ENCODE assay signal across 17 mouse cellular contexts in the genomic region with DNA sequence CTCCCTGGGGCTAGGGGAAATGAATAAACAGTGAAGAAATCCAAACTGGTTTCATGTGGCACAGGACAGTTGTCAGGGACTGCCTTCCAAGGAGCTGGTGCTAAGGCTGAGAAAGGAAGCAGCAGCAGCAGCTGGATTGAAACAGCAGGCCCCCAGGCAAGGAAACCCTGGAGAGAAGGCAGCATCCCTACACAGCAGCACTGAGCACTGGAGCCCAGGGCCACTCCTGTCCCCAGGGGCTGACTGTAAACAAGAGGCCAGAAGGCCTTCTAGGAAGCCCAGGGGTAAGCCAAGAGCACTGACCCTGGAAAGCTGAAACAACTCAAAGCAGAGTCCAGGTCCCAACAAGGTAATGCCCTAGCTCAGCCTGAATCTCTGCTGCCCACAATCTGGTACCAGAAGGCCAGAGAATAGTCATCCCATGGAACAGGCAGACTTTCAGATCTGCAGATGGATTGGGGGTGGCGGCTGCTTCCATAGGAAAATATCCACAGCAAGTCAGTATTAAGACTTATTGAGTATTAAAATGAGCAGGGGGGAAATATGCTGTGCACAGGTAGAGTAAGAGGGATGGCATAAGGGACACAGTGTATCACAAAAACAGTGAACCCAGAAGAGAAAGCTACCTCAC. TPM values are rescaled to one million over a fixed set of nuclear protein-coding genes. Genes with fewer than 3 reads are reported as not detected.
A peak's percentile ranks its signal among the peaks of the same experiment; 100 is the strongest.
DNase-seq lines count a peak whose midpoint lies in the region; ATAC-seq and TF ChIP-seq lines count a peak whose summit lies in the region.
"Had no signal": no experiment of that assay in that cellular context is flagged by ENCODE, and none has a peak within 500 bp of the region (broad histone marks: within the 10 kb centered on the region; RNA-seq: fewer than 3 reads in every experiment).

No protein-coding gene starts in this region.

- peaks cover 58% of the 10 kb centered on the region for H3K4me1 ChIP-seq in cerebellum, adult 2 months (ENCODE audit: control insufficient read depth, insufficient read depth, low read length)
- H3K4me1 ChIP-seq in hindbrain, embryonic 10.5 days (replicated peaks) = peaks cover 72% of the 10 kb centered on the region
- H3K4me1 ChIP-seq in hindbrain, postnatal 0 days (ENCODE audit: insufficient read depth, low read length) = 0 out of 2 replicates have a peak, but pooled peaks cover 20% of the 10 kb centered on the region

- H3K9ac ChIP-seq in hindbrain, postnatal 0 days (replicated peaks; ENCODE audit: low read length) = no peak overlapping the region
- H3K9ac ChIP-seq: limb, embryonic 12.5 days had no signal

- no peak for TF ChIP-seq CTCF in cerebellum, adult 2 months (IDR thresholded peaks at IDR 0.05; ENCODE audit: borderline replicate concordance, insufficient read depth, low read depth, low read length)
- TF ChIP-seq CTCF in hindbrain, postnatal 0 days (IDR thresholded peaks at IDR 0.05; ENCODE audit: low read depth) = no peak

- H3K27ac ChIP-seq in cerebellum, adult 2 months (ENCODE audit: insufficient read depth, low read length) = peak overlapping the region; percentile 28
- peak overlapping the region; percentile 9; the same call in 1 of the 2 replicates for H3K27ac ChIP-seq in hindbrain, embryonic 10.5 days
- H3K27ac ChIP-seq in hindbrain, postnatal 0 days = no peak overlapping the region
- H3K27ac ChIP-seq: limb, embryonic 12.5 days had no signal

- no peak overlapping the region for H3K4me2 ChIP-seq in hindbrain, postnatal 0 days (ENCODE audit: low read depth, low read length)
- H3K4me2 ChIP-seq: limb, embryonic 12.5 days; midbrain, embryonic 11.5 days had no signal

- H3K36me3 ChIP-seq in hindbrain, embryonic 10.5 days = no peaks in the 10 kb centered on the region
- no peaks in the 10 kb centered on the region for H3K36me3 ChIP-seq in hindbrain, postnatal 0 days (ENCODE audit: insufficient read depth, low read length)
- H3K36me3 ChIP-seq: limb, embryonic 12.5 days had no signal

- H3K27me3 ChIP-seq in cerebellum, adult 2 months (ENCODE audit: control insufficient read depth, insufficient read depth, low read length) = no peaks in the 10 kb centered on the region
- H3K27me3 ChIP-seq in hindbrain, embryonic 10.5 days (ENCODE audit: insufficient read depth, poor library complexity, severe bottlenecking) = no peaks in the 10 kb centered on the region
- H3K27me3 ChIP-seq in hindbrain, postnatal 0 days (ENCODE audit: insufficient read depth, low read length) = no peaks in the 10 kb centered on the region
- H3K27me3 ChIP-seq: limb, embryonic 12.5 days had no signal

- TF ChIP-seq POLR2A in cerebellum, adult 2 months (IDR thresholded peaks at IDR 0.05; ENCODE audit: borderline replicate concordance, insufficient read depth, low read length) = no peak

- ATAC-seq in hindbrain, postnatal 0 days = no peak
- ATAC-seq: activated CD4-positive, CD25-positive, alpha-beta regulatory T cell, adult 4 months; hindbrain, embryonic 16.5 days had no signal

- 66% methylated on average over 1 of the region's 1 CpGs for WGBS in cerebellum, adult 2 months
- 95% methylated on average over 1 of the region's 1 CpGs for WGBS in hindbrain, embryonic 10.5 days
- WGBS in hindbrain, postnatal 0 days = 95% methylated on average over 1 of the region's 1 CpGs

- peak in 1 of 2 experiments; percentile 40 for DNase-seq in cerebellum, adult 2 months
- DNase-seq in cerebellum, adult 11 months = no peak
- DNase-seq in hindbrain, embryonic 10.5 days (ENCODE audit: low spot score) = no peak
- no peak for DNase-seq in hindbrain, postnatal 0 days (ENCODE audit: low spot score)
- DNase-seq in layer of hippocampus, adult 9-11 months = peak; percentile 52
- no peak for DNase-seq in layer of hippocampus, postnatal 36 days
- DNase-seq in brain, adult 2 months (ENCODE audit: low read depth, low spot score) = peak; percentile 66
- no peak for DNase-seq in spleen, adult 12 weeks (ENCODE audit: low spot score)
- DNase-seq: adrenal gland, postnatal 36 days; gastrocnemius, postnatal 36 days; lung, adult 18-20 months; lung, postnatal 36 days; thymus, postnatal 4 days had no signal

- H3K9me3 ChIP-seq in hindbrain, embryonic 10.5 days = no peaks in the 10 kb centered on the region
- H3K9me3 ChIP-seq in hindbrain, postnatal 0 days (ENCODE audit: low read length) = no peaks in the 10 kb centered on the region
- H3K9me3 ChIP-seq: limb, embryonic 12.5 days had no signal

- H3K4me3 ChIP-seq in cerebellum, adult 2 months (replicated peaks; ENCODE audit: insufficient read depth, low read depth, low read length) = no peak overlapping the region
- H3K4me3 ChIP-seq in hindbrain, embryonic 10.5 days = no peak overlapping the region
- no peak overlapping the region for H3K4me3 ChIP-seq in hindbrain, postnatal 0 days (ENCODE audit: low read length)
- H3K4me3 ChIP-seq: limb, embryonic 12.5 days had no signal

RNA-seq across cellular contexts. Expression of gene Nsun2, which starts 11.3 kb away (rescaled TPM):
- polyA plus RNA-seq in cerebellum, adult 2 months (2012; rRNA removed) = 67.1 and 68.8 TPM in 2 replicates
- polyA plus RNA-seq in hindbrain, embryonic 10.5 days (2016; fragmentation: Nextera tagmentation; extraction: Ambion mirVana) = 98.7 and 141 TPM in 2 replicates
- 34.9 and 37.6 TPM in 2 replicates for total RNA-seq in hindbrain, postnatal 0 days (2014; rRNA removed)
- polyA plus RNA-seq in hindbrain, postnatal 0 days (2015; fragmentation: Nextera tagmentation; extraction: Ambion mirVana) = 61.5 and 62.1 TPM in 2 replicates
- 10 to 100 TPM; 88.2 to 97.5 TPM for total RNA-seq in layer of hippocampus, postnatal 36 days (2021)

RNA-seq across cellular contexts. Expression of gene Tent4a, which starts 12.1 kb away (rescaled TPM):
- 26.2 and 27.4 TPM in 2 replicates for polyA plus RNA-seq in cerebellum, adult 2 months (2012; rRNA removed)
- 4.8 TPM in 2 replicates for polyA plus RNA-seq in hindbrain, embryonic 10.5 days (2016; fragmentation: Nextera tagmentation; extraction: Ambion mirVana)
- 22.3 and 22.6 TPM in 2 replicates for total RNA-seq in hindbrain, postnatal 0 days (2014; rRNA removed)
- 4.8 and 5.1 TPM in 2 replicates for polyA plus RNA-seq in hindbrain, postnatal 0 days (2015; fragmentation: Nextera tagmentation; extraction: Ambion mirVana)
- 10 to 100 TPM; 47.0 to 49.1 TPM for total RNA-seq in layer of hippocampus, postnatal 36 days (2021)

Comparison
In these comparisons a context has a peak if more than half of its experiments do, and no peak if none do; other contexts are left out.
1. DNase-seq: peak in layer of hippocampus, adult 9-11 months (single experiment) and brain, adult 2 months (single experiment); none in cerebellum, adult 11 months (single experiment), hindbrain, embryonic 10.5 days (single experiment), hindbrain, postnatal 0 days (single experiment), layer of hippocampus, postnatal 36 days (0 of 2) and spleen, adult 12 weeks (single experiment).